Mouse (Mus musculus) layer of hippocampus, adult 18-20 months (tissue): ENCODE measurements around the gene F2rl3. TPM values are rescaled to one million over a fixed set of nuclear protein-coding genes. Genes with fewer than 3 reads are reported as not detected.

Source experiments
- DNase-seq, 2 experiments: peaks; one replicate each; pipeline ENCODE4 v3.0.0; 2022; ENCODE audit warnings: low spot score in 2 of 2
- long read RNA-seq: library from polyadenylated mRNA; stranded (forward); transcript quantifications from one replicate; pipeline ENCODE4 v2.0.0, GENCODE M21; 2021
- total RNA-seq, 2 experiments: library from RNA; stranded (reverse); gene quantifications; 2 replicates each; pipeline ENCODE4 v1.2.3; 2021

The F2rl3 gene
- under 1 TPM in 1 of 2 experiments, not detected in 1; 0.28 TPM for total RNA-seq
- long read RNA-seq = 0 reads

- no peak for DNase-seq
These were observed at the start of gene F2rl3 for GRCm38 (mm10) chr8:72761322-72762051. Gene F2rl3, plus strand, starts transcription at chr8:72761880.

DNA sequence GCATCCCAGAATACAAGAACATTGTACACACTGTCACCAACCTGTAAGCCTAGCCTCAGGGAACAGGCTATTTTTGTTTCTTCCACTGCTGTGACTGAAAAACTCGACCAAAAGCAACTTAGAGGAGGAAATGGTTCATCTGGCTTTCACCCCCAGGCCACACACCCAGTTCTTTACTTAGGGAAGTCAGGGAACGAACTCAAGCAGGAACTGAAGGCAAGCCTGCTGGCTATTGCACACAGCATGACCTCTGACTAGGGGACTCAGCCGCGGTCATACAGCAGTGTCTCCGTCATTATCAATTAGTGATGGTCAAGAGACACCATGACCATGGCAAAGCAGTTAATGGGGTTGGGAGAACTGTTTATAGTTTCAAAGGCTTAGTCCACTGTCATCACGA is 49.1 kb upstream of the F2rl3 start:
- no peak for DNase-seq

- no peak for DNase-seq
These were observed 45.1 kb upstream of the F2rl3 start for GRCm38 (mm10) chr8:72716594-72716993.

- no peak for DNase-seq
These were observed 41.1 kb upstream of the F2rl3 start for GRCm38 (mm10) chr8:72720541-72720940.

- peak; percentile 91 to 94 for DNase-seq
These were observed 38.7 kb upstream of the F2rl3 start, which contains the start of gene Sin3b for GRCm38 (mm10) chr8:72722769-72723650. Gene Sin3b, plus strand, starts transcription at chr8:72723285.

DNA sequence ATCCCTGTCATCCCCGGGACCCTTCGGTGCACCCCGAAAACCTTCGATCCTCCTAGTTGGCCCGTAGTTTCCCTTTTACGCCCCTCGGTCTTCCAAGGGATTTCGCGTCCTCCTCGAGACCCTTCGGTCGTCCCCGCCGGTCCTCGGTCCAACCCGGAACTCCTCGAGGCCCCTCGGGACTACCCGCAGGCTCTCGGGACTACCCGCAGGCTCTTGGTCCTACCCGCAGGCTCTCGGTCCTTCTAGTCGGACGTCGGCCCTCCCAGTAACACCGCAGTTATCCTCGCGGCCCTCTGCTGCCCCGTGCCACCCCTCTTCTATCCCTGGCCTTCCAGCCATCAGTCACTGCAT is 38.1 kb upstream of the F2rl3 start:
- DNase-seq = no peak

DNA sequence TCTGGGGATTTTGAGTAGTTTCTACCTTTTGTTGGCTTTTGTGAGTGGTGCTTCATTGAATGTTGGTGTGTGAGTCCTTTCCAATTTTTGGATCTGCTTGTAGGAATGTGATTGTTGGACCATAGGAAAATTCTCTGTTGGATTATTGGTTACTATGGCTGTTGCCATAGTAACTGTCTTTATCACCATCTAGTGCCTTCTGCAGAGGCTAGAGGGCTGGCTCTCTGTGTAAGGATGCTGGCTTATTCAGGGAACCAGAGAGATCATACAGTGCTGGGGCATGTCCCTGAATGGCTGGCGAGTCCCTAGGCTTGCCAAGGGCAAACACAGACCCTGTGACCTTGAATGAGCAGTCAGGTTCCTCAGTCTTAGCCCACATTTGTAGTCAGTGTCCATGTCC is 33.0 kb upstream of the F2rl3 start:
- peak in 1 of 2 experiments; percentile 42 for DNase-seq

GRCm38 (mm10) chr8:72735001-72735400 is 26.7 kb upstream of the F2rl3 start:
- DNase-seq = no peak

DNA sequence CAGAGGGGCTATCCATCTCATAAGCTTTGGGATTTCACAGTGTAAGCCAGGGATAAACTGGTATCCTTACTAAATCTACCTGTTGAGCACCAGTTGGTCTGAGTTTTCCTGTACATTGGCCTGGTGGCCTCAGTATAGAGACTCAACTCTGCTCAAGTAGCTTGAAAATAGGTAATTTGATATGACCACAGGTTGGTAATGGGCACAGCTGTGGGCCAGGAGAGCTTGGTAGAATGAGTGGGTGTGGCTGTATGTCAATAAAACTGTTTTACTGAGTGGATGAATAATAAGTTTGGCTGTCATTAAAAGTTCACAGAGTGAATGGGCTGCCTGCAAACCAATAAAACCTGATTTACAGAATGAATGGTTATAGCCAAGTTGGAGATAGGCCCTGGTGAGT is 24.8 kb upstream of the F2rl3 start:
- DNase-seq = no peak

DNA sequence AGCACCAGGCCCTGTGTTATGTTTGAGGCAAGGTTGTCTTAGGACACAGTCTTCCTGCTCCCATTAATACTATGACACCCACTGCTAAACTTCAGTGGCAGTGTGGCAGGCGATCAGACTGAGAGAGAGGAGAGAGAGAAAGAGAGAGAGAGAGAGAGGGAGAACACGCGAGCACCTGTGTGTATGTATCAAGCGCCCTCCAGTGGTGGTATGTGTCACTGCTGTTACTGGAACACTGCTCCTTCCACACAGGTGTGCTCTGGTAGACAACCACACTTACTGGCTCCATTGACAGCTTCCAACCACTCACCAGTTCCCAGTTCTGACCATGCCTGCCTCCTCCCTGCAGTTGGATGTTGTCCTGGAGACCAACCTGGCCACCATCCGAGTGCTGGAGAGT is 15.6 kb upstream of the F2rl3 start:
- peak in 1 of 2 experiments; percentile 76 for DNase-seq

DNA sequence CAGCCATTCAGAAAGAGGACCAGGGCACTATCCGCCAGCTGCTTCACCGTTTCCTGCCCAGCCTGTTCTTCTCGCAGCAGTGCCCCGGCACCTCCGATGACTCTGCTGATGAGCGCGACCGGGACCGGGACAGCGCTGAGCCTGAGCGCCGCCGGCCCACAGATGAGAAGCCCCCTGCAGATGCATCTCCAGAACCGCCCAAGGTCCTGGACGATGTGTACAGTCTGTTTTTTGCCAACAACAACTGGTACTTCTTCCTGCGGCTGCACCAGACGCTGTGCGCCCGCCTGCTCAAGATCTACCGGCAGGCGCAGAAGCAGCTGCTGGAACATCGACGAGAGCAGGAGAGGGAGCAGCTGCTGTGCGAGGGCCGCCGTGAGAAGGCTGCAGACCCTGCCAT is 11.8 kb upstream of the F2rl3 start:
- no peak for DNase-seq

DNA sequence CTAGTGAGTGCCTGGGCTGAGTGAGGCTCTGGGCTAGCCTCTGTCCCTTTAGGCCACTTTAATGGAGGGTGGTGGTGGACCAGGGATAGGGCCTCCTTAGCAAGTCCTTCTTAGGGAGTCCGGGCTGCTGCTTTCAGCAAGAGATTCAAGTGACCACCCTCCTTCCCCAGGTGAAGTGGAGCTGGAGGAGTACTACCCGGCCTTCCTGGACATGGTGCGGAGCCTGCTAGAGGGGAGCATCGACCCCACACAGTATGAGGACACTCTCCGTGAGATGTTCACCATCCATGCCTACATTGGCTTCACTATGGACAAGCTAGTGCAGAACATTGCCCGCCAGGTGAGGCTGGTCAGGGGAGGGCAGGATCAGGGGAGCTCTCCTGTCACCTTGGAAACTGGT is 11.4 kb upstream of the F2rl3 start:
- no peak for DNase-seq

DNA sequence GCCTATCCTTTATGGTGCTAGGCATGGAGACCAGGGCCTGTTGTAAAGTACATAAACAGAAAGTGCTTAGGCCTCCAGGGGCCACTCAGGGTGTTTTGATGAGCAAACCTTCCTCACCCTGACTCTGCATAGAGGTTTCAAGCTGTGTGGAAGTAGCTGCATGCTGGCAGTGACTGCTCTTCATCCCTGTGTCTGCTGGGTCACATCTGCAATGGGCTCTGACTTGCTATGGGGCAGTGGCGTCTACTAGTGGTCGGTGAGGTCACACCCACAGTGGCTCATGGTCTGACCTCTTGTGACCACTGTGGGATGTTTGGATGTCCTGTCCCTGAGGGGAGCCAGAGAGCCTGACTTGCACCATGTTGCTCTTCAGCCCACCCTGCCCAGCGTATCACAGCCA is 10.6 kb upstream of the F2rl3 start:
- DNase-seq = no peak

GRCm38 (mm10) chr8:72752289-72752688 is 9.4 kb upstream of the F2rl3 start:
- no peak for DNase-seq

GRCm38 (mm10) chr8:72753165-72753564 is 8.5 kb upstream of the F2rl3 start:
- DNase-seq = no peak

- no peak for DNase-seq
These were observed 7.9 kb upstream of the F2rl3 start for GRCm38 (mm10) chr8:72753781-72754180.

GRCm38 (mm10) chr8:72756031-72756430 is 5.6 kb upstream of the F2rl3 start:
- no peak for DNase-seq

DNA sequence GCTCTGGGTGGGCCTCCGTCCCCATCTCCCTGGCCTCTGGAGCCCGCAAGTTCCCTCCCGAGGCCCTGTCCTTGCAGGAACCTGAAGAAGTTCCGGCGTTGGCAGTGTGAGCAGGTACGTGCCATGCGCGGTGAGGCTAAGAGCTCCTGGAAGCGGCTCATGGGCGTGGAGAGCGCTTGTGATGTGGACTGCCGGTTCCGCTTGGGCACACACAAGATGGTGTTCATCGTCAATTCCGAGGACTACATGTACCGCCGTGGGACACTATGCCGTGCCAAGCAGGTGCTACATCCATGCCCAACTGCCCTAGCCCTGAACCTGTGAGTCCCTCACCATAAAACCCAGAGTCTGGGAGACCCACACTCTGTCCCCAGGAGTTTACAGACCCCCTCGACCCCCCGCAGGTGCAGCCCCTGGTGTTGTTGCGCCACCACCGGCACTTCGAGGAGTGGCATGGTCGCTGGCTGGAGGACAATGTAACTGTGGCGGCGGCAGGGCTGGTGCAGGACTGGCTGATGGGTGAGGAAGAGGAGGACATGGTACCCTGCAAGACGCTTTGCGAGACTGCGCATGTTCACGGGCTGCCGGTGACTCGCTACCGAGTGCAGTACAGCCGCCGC is 4.8 kb upstream of the F2rl3 start:
- DNase-seq = no peak

DNA sequence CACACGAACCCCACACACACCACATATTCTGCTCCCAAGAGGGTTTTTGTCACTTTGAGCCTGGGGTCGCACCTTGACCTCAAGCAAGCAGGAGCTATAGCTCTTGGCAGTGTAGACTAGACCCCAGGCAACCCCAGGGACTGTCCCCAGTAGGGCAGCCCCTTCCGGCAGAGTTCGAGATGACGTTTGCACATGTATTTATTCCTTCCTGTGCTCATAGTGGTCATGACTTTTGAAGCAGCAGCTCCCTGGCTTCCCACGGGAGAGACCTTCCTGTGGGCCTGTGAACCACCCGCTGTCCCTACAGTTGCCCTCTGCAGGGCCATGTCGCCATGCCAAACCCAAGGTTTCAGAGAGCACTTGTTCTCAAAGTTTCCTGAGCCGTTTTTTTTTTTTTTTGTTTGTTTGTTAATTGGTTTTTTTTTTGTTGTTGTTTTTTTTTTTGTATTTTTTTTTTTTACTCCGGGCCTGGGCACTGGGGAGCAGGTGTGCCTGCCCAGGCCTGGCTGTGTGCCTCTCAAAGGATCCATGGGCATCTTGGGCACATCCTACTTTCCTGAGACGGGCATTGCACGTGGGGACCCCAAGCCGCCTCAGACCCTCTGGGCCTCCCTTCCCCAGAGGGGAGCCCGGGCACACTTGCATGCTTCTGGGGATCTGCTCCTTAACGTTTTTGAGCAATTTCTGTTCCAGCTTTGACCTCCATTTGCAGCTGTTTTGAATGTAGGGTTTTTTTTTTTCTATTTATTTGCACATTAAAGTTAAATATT is 4.1 kb upstream of the F2rl3 start:
- DNase-seq = no peak

- DNase-seq = no peak
These were observed 3.4 kb upstream of the F2rl3 start for GRCm38 (mm10) chr8:72758310-72758709.

GRCm38 (mm10) chr8:72760216-72760615 is 1.5 kb upstream of the F2rl3 start:
- DNase-seq = no peak
